13 mouse cellular contexts compared by ENCODE assay signal in the genomic region with DNA sequence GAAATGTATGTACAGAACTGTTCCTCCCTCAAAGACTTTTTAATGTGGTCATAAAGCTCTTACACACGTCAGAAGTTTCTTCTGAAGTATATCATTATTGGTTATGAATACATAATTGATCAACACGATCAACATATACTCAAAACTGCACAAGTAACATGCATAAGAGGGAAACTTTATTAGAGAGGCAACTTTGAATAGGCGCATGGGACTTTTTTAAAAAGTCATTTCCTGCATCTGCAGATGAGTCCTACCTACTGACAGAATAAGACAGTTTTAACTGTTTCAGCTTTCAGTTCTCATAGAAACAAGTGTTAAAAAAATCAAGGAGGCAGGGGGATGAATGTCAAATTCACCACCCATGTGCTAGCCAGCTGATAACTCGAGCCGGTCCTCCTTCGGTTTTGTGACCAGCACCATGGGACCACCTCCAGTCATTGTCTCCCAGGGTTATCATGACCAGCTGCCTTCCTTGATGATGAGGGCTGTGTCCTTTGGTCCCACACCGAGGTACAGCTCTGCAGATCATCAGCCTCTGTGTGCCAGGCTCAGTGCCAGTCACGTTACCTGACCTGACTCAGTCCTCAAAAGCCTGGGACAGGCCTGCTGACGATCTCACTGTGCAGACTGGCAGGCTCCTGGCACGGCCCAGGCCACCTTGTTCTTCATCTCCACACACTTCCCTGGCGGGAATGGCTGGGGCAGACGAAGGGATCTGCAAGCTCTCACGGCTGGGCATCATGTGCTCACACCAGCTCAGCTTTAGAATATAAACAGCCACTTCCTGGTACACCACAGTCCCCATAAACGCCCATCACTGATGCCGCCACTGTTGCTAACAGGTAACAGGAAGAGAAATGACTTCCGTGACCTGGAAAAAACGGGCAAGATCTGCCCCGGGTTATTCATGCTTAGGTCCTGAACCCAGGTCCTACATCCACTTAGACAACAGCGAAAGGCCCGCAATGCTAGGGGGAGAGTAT. TPM values are rescaled to one million over a fixed set of nuclear protein-coding genes. Genes with fewer than 3 reads are reported as not detected.
DNase-seq lines count a peak whose midpoint lies in the region; ATAC-seq and TF ChIP-seq lines count a peak whose summit lies in the region.
"Had no signal": no experiment of that assay in that cellular context is flagged by ENCODE, and none has a peak within 500 bp of the region (broad histone marks: within the 10 kb centered on the region; RNA-seq: fewer than 3 reads in every experiment).

No protein-coding gene starts in this region.

- H3K4me2 ChIP-seq in heart, embryonic 12.5 days, result no peak overlapping the region
- H3K4me2 ChIP-seq in intestine, embryonic 16.5 days (ENCODE audit: low read depth, low read length), result no peak overlapping the region
- H3K4me2 ChIP-seq: lung, embryonic 14.5 days; midbrain, embryonic 11.5 days; neural tube, embryonic 12.5 days had no signal

- no peak overlapping the region for H3K9ac ChIP-seq in heart, embryonic 12.5 days
- H3K9ac ChIP-seq in intestine, embryonic 16.5 days (ENCODE audit: low read depth, low read length), result no peak overlapping the region
- H3K9ac ChIP-seq: lung, embryonic 14.5 days; neural tube, embryonic 12.5 days had no signal

- ATAC-seq in heart, embryonic 12.5 days (ENCODE audit: insufficient number of reproducible peaks, low FRiP score), result no peak
- ATAC-seq in intestine, embryonic 16.5 days, result no peak; the same call in 1 of the 2 replicates

- H3K27ac ChIP-seq in heart, embryonic 12.5 days (ENCODE audit: poor library complexity, severe bottlenecking), result no peak overlapping the region
- H3K27ac ChIP-seq in bone marrow, adult 2 months (ENCODE audit: control insufficient read depth, insufficient read depth, low read depth, low read length, poor library complexity), result peak overlapping the region; percentile 3; the same call in 1 of the 2 replicates
- H3K27ac ChIP-seq in intestine, embryonic 16.5 days (ENCODE audit: low read length), result peak overlapping the region; percentile 37; the same call in 1 of the 2 replicates
- H3K27ac ChIP-seq: limb, embryonic 10.5 days; neural tube, embryonic 12.5 days had no signal

- no peak overlapping the region for H3K4me3 ChIP-seq in heart, embryonic 12.5 days
- H3K4me3 ChIP-seq in bone marrow, adult 2 months (replicated peaks; ENCODE audit: control insufficient read depth, low read depth, low read length), result no peak overlapping the region
- no peak overlapping the region for H3K4me3 ChIP-seq in intestine, embryonic 16.5 days (ENCODE audit: low read length)
- H3K4me3 ChIP-seq: limb, embryonic 10.5 days; neural tube, embryonic 12.5 days had no signal

- TF ChIP-seq POLR2A in bone marrow, adult 2 months (IDR thresholded peaks at IDR 0.05; ENCODE audit: borderline replicate concordance, control insufficient read depth, low read depth, low read length), result no peak; the same call in 1 of the 2 replicates

- no peaks in the 10 kb centered on the region for H3K27me3 ChIP-seq in heart, embryonic 12.5 days (replicated peaks)
- no peaks in the 10 kb centered on the region for H3K27me3 ChIP-seq in intestine, embryonic 16.5 days (replicated peaks; ENCODE audit: control insufficient read depth, insufficient read depth, low read length)
- H3K27me3 ChIP-seq: neural tube, embryonic 12.5 days had no signal

- peak; percentile 58 to 79 for DNase-seq in heart, adult 18-20 months
- DNase-seq in CD4-positive helper T cell, adult 2 months (ENCODE audit: low read depth, low spot score), result peak; percentile 74
- DNase-seq in layer of hippocampus, adult 9-11 months, result no peak
- DNase-seq in layer of hippocampus, postnatal 36 days, result no peak
- DNase-seq: adrenal gland, postnatal 36 days; embryo, embryonic 11 days; lung, embryonic 14.5 days had no signal

- H3K9me3 ChIP-seq in heart, embryonic 12.5 days (replicated peaks), result no peaks in the 10 kb centered on the region
- no peaks in the 10 kb centered on the region for H3K9me3 ChIP-seq in intestine, embryonic 16.5 days (ENCODE audit: control insufficient read depth, low read length)
- H3K9me3 ChIP-seq: limb, embryonic 10.5 days; neural tube, embryonic 12.5 days had no signal

- 0 out of 2 replicates have a peak, but pooled peaks cover 8% of the 10 kb centered on the region for H3K4me1 ChIP-seq in heart, embryonic 12.5 days (replicated peaks)
- H3K4me1 ChIP-seq in bone marrow, adult 2 months (ENCODE audit: control insufficient read depth, insufficient read depth, low read length), result peaks cover 5% of the 10 kb centered on the region; the same call in 1 of the 2 replicates
- peaks cover 31% of the 10 kb centered on the region for H3K4me1 ChIP-seq in intestine, embryonic 16.5 days (ENCODE audit: control insufficient read depth, insufficient read depth, low read length)

- H3K36me3 ChIP-seq in heart, embryonic 12.5 days, result no peaks in the 10 kb centered on the region
- H3K36me3 ChIP-seq in intestine, embryonic 16.5 days (ENCODE audit: control insufficient read depth, insufficient read depth, low read length), result no peaks in the 10 kb centered on the region

- TF ChIP-seq CTCF in bone marrow, adult 2 months (IDR thresholded peaks at IDR 0.05; ENCODE audit: control insufficient read depth, insufficient read depth, low read length), result no peak

- WGBS in heart, embryonic 12.5 days, result 80% methylated on average over 20 of the region's 20 CpGs
- WGBS in bone marrow, adult 2 months, result 57% methylated on average over 20 of the region's 20 CpGs
- WGBS in intestine, embryonic 16.5 days, result 62% methylated on average over 20 of the region's 20 CpGs

RNA-seq across cellular contexts. Expression of gene Itpk1, which starts 31.6 kb away (rescaled TPM):
- 10 to 100 TPM in 1 of 2 experiments, 1 to 10 TPM in 1; 9.1 to 12.4 TPM for total RNA-seq in heart, adult 18-20 months (2021)
- polyA plus RNA-seq in heart, embryonic 12.5 days (2016; fragmentation: Nextera tagmentation; extraction: Ambion mirVana), result 5.5 and 6.9 TPM in 2 replicates
- 9.9 and 15.8 TPM in 2 replicates for polyA plus RNA-seq in bone marrow, adult 2 months (2011; ENCODE audit: insufficient read depth, insufficient read length, low replicate concordance, missing spikeins)
- 51.4 and 57.1 TPM in 2 replicates for polyA plus RNA-seq in intestine, embryonic 16.5 days (2015; fragmentation: Nextera tagmentation; extraction: Ambion mirVana)
- total RNA-seq in layer of hippocampus, postnatal 36 days (2021), result 10 to 100 TPM; 64.3 to 64.8 TPM

Comparison
In these comparisons a context has a peak if more than half of its experiments do, and no peak if none do; other contexts are left out.
1. DNase-seq: peak in heart, adult 18-20 months (2 of 2) and CD4-positive helper T cell, adult 2 months (single experiment); none in layer of hippocampus, adult 9-11 months (single experiment) and layer of hippocampus, postnatal 36 days (0 of 2).